Mouse (Mus musculus): Measurements from ENCODE around the gene Apba1.

GRCm38 (mm10) chr19:23788420-23789132 lies 29.9 kb downstream of the Apba1 start:
- no peak for TF ChIP-seq CTCF (IDR thresholded peaks at IDR 0.05; ENCODE audit: low read depth)
- TF ChIP-seq EP300 (IDR thresholded peaks at IDR 0.05; ENCODE audit: low read depth): no peak
